In the genomic region with DNA sequence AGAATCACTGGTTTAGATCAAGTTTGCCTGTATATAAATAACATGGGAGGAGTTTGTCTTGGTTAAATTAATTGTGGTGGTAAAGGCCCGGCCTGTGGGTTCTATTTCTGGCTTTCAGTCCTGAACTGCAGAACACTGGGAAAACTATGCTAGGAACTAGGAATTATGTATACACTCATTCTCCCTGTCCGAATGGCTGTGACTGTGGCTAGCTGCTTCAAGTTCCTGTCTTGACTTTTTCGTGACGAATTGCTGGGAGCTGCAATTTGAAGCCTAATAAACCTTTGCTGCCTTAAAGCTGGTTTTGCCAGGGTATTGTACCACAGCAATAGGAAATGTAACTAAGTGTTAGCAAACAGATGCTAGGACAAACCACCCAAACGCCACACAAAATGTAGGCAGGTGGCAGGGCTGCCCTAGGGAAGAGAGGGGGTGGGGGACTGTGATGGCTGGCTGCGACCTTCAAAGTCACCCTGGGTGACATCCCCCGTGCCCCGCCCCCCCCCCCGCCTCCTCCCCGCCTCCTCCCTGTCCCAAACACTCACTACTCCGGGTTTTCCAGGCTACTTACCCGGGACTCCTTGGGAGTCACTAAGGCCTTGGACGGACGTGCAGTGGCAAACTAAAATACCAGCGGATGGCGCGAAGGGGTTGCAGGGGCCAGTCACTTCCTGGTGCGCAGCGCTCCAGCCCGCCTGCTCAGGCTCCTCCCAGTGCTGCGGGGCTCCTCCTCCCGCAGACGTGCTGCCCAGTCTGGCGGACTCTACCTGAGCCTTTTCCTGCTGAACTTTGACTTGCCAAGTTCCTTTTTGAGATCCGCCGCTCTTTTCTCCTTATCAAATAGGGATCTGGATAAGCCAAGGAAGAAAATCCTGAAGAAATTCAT, we compare ENCODE assay signal across 8 mouse cellular contexts. TPM values are rescaled to one million over a fixed set of nuclear protein-coding genes. Genes with fewer than 3 reads are reported as not detected.
DNase-seq lines count a peak whose midpoint lies in the region; ATAC-seq and TF ChIP-seq lines count a peak whose summit lies in the region.

A gene (minus strand): TSS at position 710 of the 886 bp plus-strand sequence.

- no peak for TF ChIP-seq CTCF in bone marrow, adult 2 months (IDR thresholded peaks at IDR 0.05; ENCODE audit: control insufficient read depth, insufficient read depth, low read length)
- no peak for TF ChIP-seq CTCF in embryonic fibroblast, embryonic 13.5 days (IDR thresholded peaks at IDR 0.05; ENCODE audit: borderline replicate concordance, insufficient read depth, low read length)
- TF ChIP-seq CTCF in liver, embryonic 14.5 days (IDR thresholded peaks at IDR 0.05; ENCODE audit: low read depth), result no peak

- H3K36me3 ChIP-seq in heart, embryonic 11.5 days (ENCODE audit: control insufficient read depth, insufficient read depth, low read length), result no peaks in the 10 kb centered on the region
- no peaks in the 10 kb centered on the region for H3K36me3 ChIP-seq in kidney, embryonic 14.5 days (ENCODE audit: control insufficient read depth, insufficient read depth, low read length)
- H3K36me3 ChIP-seq in liver, embryonic 14.5 days (replicated peaks; ENCODE audit: control insufficient read depth, insufficient read depth, low read depth), result no peaks in the 10 kb centered on the region
- no peaks in the 10 kb centered on the region for H3K36me3 ChIP-seq in stomach, embryonic 15.5 days

- no peaks in the 10 kb centered on the region for H3K27me3 ChIP-seq in heart, embryonic 11.5 days (ENCODE audit: control insufficient read depth, insufficient read depth, low read length)
- H3K27me3 ChIP-seq in kidney, embryonic 14.5 days (ENCODE audit: control insufficient read depth, insufficient read depth, low read length), result no peaks in the 10 kb centered on the region
- H3K27me3 ChIP-seq in liver, embryonic 14.5 days (ENCODE audit: control insufficient read depth, insufficient read depth, low read length), result no peaks in the 10 kb centered on the region
- no peaks in the 10 kb centered on the region for H3K27me3 ChIP-seq in stomach, embryonic 15.5 days (replicated peaks)

- H3K27ac ChIP-seq in bone marrow, adult 2 months (ENCODE audit: control insufficient read depth, insufficient read depth, low read depth, low read length, poor library complexity), result peak within 1 kb of the TSS; percentile 61; the same call in 1 of the 2 replicates
- peak within 1 kb of the TSS; percentile 80 for H3K27ac ChIP-seq in embryonic fibroblast, embryonic 13.5 days (ENCODE audit: insufficient read depth, low read length)
- peak within 1 kb of the TSS; percentile 87 for H3K27ac ChIP-seq in heart, embryonic 11.5 days (ENCODE audit: low read depth, low read length)
- H3K27ac ChIP-seq in kidney, embryonic 14.5 days (ENCODE audit: low read depth, low read length), result peak within 1 kb of the TSS; percentile 62; the same call in 1 of the 2 replicates
- 0 out of 2 replicates have a peak within 1 kb of the TSS, but pooled peaks have one; percentile 11 for H3K27ac ChIP-seq in liver, embryonic 14.5 days
- peak within 1 kb of the TSS; percentile 81 for H3K27ac ChIP-seq in stomach, embryonic 15.5 days

- ATAC-seq in heart, embryonic 11.5 days (replicated peaks; ENCODE audit: insufficient number of reproducible peaks, low FRiP score, low TSS enrichment), result peak; percentile 86
- peak; percentile 92 for ATAC-seq in kidney, embryonic 14.5 days (ENCODE audit: low FRiP score, low TSS enrichment)
- ATAC-seq in liver, embryonic 14.5 days (ENCODE audit: insufficient read depth), result peak; percentile 94
- peak; percentile 96 for ATAC-seq in stomach, embryonic 15.5 days (ENCODE audit: insufficient read depth, low FRiP score, low read depth)

- peak within 1 kb of the TSS; percentile 90 for H3K4me3 ChIP-seq in bone marrow, adult 2 months (replicated peaks; ENCODE audit: control insufficient read depth, low read depth, low read length)
- H3K4me3 ChIP-seq in embryonic fibroblast, embryonic 13.5 days (ENCODE audit: insufficient read depth, low read length), result peak within 1 kb of the TSS; percentile 42
- H3K4me3 ChIP-seq in heart, embryonic 11.5 days (ENCODE audit: low read depth, low read length), result peak within 1 kb of the TSS; percentile 43
- peak within 1 kb of the TSS; percentile 32 for H3K4me3 ChIP-seq in kidney, embryonic 14.5 days (ENCODE audit: low read length)
- peak within 1 kb of the TSS; percentile 62 to 91 for H3K4me3 ChIP-seq in liver, embryonic 14.5 days (ENCODE audit: insufficient read depth in 1 of 2, low read depth in 2 of 2, low read length in 2 of 2)
- peak within 1 kb of the TSS; percentile 43 for H3K4me3 ChIP-seq in stomach, embryonic 15.5 days (replicated peaks)

- peak within 1 kb of the TSS; percentile 52 for H3K9ac ChIP-seq in heart, embryonic 11.5 days (ENCODE audit: low read depth, low read length)
- peak within 1 kb of the TSS; percentile 37 for H3K9ac ChIP-seq in kidney, embryonic 14.5 days (ENCODE audit: low read depth, low read length)
- peak within 1 kb of the TSS; percentile 48 for H3K9ac ChIP-seq in liver, embryonic 14.5 days (replicated peaks)
- no peak within 1 kb of the TSS for H3K9ac ChIP-seq in stomach, embryonic 15.5 days

- WGBS in bone marrow, adult 2 months, result 12% methylated on average over 26 of the region's 26 CpGs
- WGBS in heart, embryonic 11.5 days (ENCODE audit: insufficient replicate concordance), result 15% methylated on average over 19 of the region's 26 CpGs
- 34% methylated on average over 22 of the region's 26 CpGs for WGBS in kidney, embryonic 14.5 days
- 12% methylated on average over 20 of the region's 26 CpGs for WGBS in liver, embryonic 14.5 days (ENCODE audit: insufficient replicate concordance)
- WGBS in stomach, embryonic 15.5 days, result 18% methylated on average over 23 of the region's 26 CpGs

- no peak for TF ChIP-seq POLR2A in bone marrow, adult 2 months (IDR thresholded peaks at IDR 0.05; ENCODE audit: borderline replicate concordance, control insufficient read depth, low read depth, low read length)
- TF ChIP-seq POLR2A in embryonic fibroblast, embryonic 13.5 days (IDR thresholded peaks at IDR 0.05; ENCODE audit: low read depth, low read length), result peak; percentile 44; the same call in 1 of the 2 replicates

- no peaks in the 10 kb centered on the region for H3K9me3 ChIP-seq in heart, embryonic 11.5 days (replicated peaks; ENCODE audit: control insufficient read depth, low read length)
- no peaks in the 10 kb centered on the region for H3K9me3 ChIP-seq in kidney, embryonic 14.5 days (ENCODE audit: control insufficient read depth, low read length)
- H3K9me3 ChIP-seq in liver, embryonic 14.5 days (ENCODE audit: control insufficient read depth, low read length), result no peaks in the 10 kb centered on the region
- no peaks in the 10 kb centered on the region for H3K9me3 ChIP-seq in stomach, embryonic 15.5 days

- H3K4me1 ChIP-seq in bone marrow, adult 2 months (ENCODE audit: control insufficient read depth, insufficient read depth, low read length), result no peaks in the 10 kb centered on the region
- no peaks in the 10 kb centered on the region; the same call in 1 of the 2 replicates for H3K4me1 ChIP-seq in embryonic fibroblast, embryonic 13.5 days (ENCODE audit: control insufficient read depth, insufficient read depth, low read length)
- no peaks in the 10 kb centered on the region for H3K4me1 ChIP-seq in heart, embryonic 11.5 days (ENCODE audit: control insufficient read depth, insufficient read depth, low read length)
- H3K4me1 ChIP-seq in kidney, embryonic 14.5 days (ENCODE audit: control insufficient read depth, insufficient read depth, low read length), result no peaks in the 10 kb centered on the region
- H3K4me1 ChIP-seq in liver, embryonic 14.5 days (replicated peaks; ENCODE audit: control insufficient read depth in 2 of 2, insufficient read depth in 2 of 2, low read length in 1 of 2), result peaks cover 0 to 6% of the 10 kb centered on the region in 2 experiments; a peak in 1 of 4 replicates
- H3K4me1 ChIP-seq in stomach, embryonic 15.5 days, result no peaks in the 10 kb centered on the region

- peak; percentile 80 for DNase-seq in CD4-positive, CD25-positive, alpha-beta regulatory T cell, adult 2 months (ENCODE audit: low read depth, low spot score)
- peak; percentile 32 to 40 (median 36) for DNase-seq in liver, embryonic 14.5 days (ENCODE audit: low read depth in 3 of 3, low spot score in 3 of 3)
- peak; percentile 56 to 57 for DNase-seq in natural killer cell, adult 2 months (ENCODE audit: low spot score in 2 of 2)

- peak within 1 kb of the TSS; percentile 56 for H3K4me2 ChIP-seq in heart, embryonic 11.5 days
- H3K4me2 ChIP-seq in kidney, embryonic 14.5 days (replicated peaks; ENCODE audit: low read depth, low read length), result peak within 1 kb of the TSS; percentile 36
- H3K4me2 ChIP-seq in liver, embryonic 14.5 days (ENCODE audit: low read depth), result peak within 1 kb of the TSS; percentile 67
- peak within 1 kb of the TSS; percentile 45 for H3K4me2 ChIP-seq in stomach, embryonic 15.5 days

- no peak for TF ChIP-seq EP300 in liver, embryonic 14.5 days (IDR thresholded peaks at IDR 0.05; ENCODE audit: low read depth)

RNA-seq across cellular contexts. Expression of the gene that starts here (rescaled TPM):
- polyA plus RNA-seq in bone marrow, adult 2 months (2011; ENCODE audit: insufficient read depth, insufficient read length, low replicate concordance, missing spikeins), result 7.7 and 9.4 TPM in 2 replicates
- polyA plus RNA-seq in embryonic fibroblast, embryonic 13.5 days (2011; ENCODE audit: insufficient read length, low read depth, missing spikeins), result 20.9 and 21.7 TPM in 2 replicates
- polyA plus RNA-seq in heart, embryonic 11.5 days (2014; fragmentation: Nextera tagmentation; extraction: Ambion mirVana), result 31.4 and 33.1 TPM in 2 replicates
- 11.5 and 18.7 TPM in 2 replicates for polyA plus RNA-seq in kidney, embryonic 14.5 days (2014; fragmentation: Nextera tagmentation; extraction: Ambion mirVana)
- polyA plus RNA-seq in liver, embryonic 14.5 days (2012; rRNA removed), result 4.1 and 4.9 TPM in 2 replicates
- 9.5 and 10.0 TPM in 2 replicates for polyA plus RNA-seq in liver, embryonic 14.5 days (2014; fragmentation: Nextera tagmentation; extraction: Ambion mirVana)
- polyA plus RNA-seq in stomach, embryonic 15.5 days (2015; fragmentation: Nextera tagmentation; extraction: Ambion mirVana), result 22.3 and 22.6 TPM in 2 replicates

Comparison
In these comparisons a context has a peak if more than half of its experiments do, and no peak if none do; other contexts are left out.
1. Peak in every context shown above with its lines: DNase-seq, ATAC-seq, H3K4me3 ChIP-seq and H3K27ac ChIP-seq.
2. H3K27ac ChIP-seq: peak in every context shown above with its lines; median percentile 87 in heart, embryonic 11.5 days; 81 in stomach, embryonic 15.5 days; 80 in embryonic fibroblast, embryonic 13.5 days; 62 in kidney, embryonic 14.5 days; 61 in bone marrow, adult 2 months; 11 in liver, embryonic 14.5 days.
3. H3K4me3 ChIP-seq: peak in every context shown above with its lines; median percentile 90 in bone marrow, adult 2 months; 76 in liver, embryonic 14.5 days; 43 in heart, embryonic 11.5 days; 43 in stomach, embryonic 15.5 days; 42 in embryonic fibroblast, embryonic 13.5 days; 32 in kidney, embryonic 14.5 days.